Mouse (Mus musculus) heart, embryonic 11.5 days (tissue): ENCODE data around the gene Olfr1321. TPM values are rescaled to one million over a fixed set of nuclear protein-coding genes. Genes with fewer than 3 reads are reported as not detected.

Experiments
- ATAC-seq: fragments of 200-750 bp; cut with Nextera tagmentation; replicated peaks from 2 replicates; pipeline ENCODE4 v1.8.0; 2017; ENCODE audit warnings: moderate library complexity; ENCODE audit not compliant: insufficient number of reproducible peaks, low FRiP score, low TSS enrichment
- H3K27ac ChIP-seq: fragments of 300-500 bp; sonication (generic); 2 replicates; pipeline ENCODE4 v1.5.1; 2014; ENCODE audit warnings: mild to moderate bottlenecking, low read depth, low read length
- H3K27me3 ChIP-seq: fragments of 300-500 bp; sonication (generic); 2 replicates; pipeline ENCODE4 v1.6.1; 2014; ENCODE audit warnings: mild to moderate bottlenecking, low read length, mixed read lengths; ENCODE audit not compliant: control insufficient read depth, insufficient read depth
- H3K36me3 ChIP-seq: fragments of 300-500 bp; sonication (generic); 2 replicates; pipeline ENCODE4 v1.6.1; 2014; ENCODE audit warnings: mild to moderate bottlenecking, low read length, moderate library complexity, mixed read lengths; ENCODE audit not compliant: control insufficient read depth, insufficient read depth
- H3K4me1 ChIP-seq: fragments of 300-500 bp; sonication (generic); 2 replicates; pipeline ENCODE4 v1.6.1; 2014; ENCODE audit warnings: low read length; ENCODE audit not compliant: control insufficient read depth, insufficient read depth
- H3K4me2 ChIP-seq: fragments of 300-500 bp; sonication (generic); 2 replicates; pipeline ENCODE4 v1.6.1; 2014; ENCODE audit warnings: mild to moderate bottlenecking, moderate library complexity
- H3K4me3 ChIP-seq: fragments of 300-500 bp; sonication (generic); 2 replicates; pipeline ENCODE4 v1.5.1; 2014; ENCODE audit warnings: low read depth, low read length
- H3K9ac ChIP-seq: fragments of 300-500 bp; sonication (generic); 2 replicates; pipeline ENCODE4 v1.6.1; 2014; ENCODE audit warnings: mild to moderate bottlenecking, low read depth, low read length, moderate library complexity
- H3K9me3 ChIP-seq: fragments of 300-500 bp; sonication (generic); replicated peaks from 2 replicates; pipeline ENCODE4 v1.6.1; 2016; ENCODE audit warnings: low read length; ENCODE audit not compliant: control insufficient read depth
- WGBS: fragments of 180-500 bp; shearing (Covaris S2); extraction: QIAGEN DNeasy Blood & Tissue Kit; methylation state at CpG from one replicate; pipeline ENCODE4 v1.1.7; 2014; ENCODE audit not compliant: insufficient replicate concordance; 5-methylcytosine and 5-hydroxymethylcytosine counted together
- polyA plus RNA-seq: library from polyadenylated mRNA; unstranded; fragments of >200 nt; fragmentation: Nextera tagmentation; extraction: Ambion mirVana; gene quantifications from 2 replicates; pipeline ENCODE4 v1.2.1, GENCODE M21; 2014

The Olfr1321 gene
- not detected in 2 replicates for polyA plus RNA-seq

- Histone ChIP-seq H3K36me3 (no peaks in the 10 kb centered on the region), H3K4me3 (no peak within 1 kb of the TSS), H3K27ac (no peak within 1 kb of the TSS), H3K4me2 (no peak within 1 kb of the TSS), H3K9ac (no peak within 1 kb of the TSS), H3K9me3 (no peaks in the 10 kb centered on the region), H3K4me1 (no peaks in the 10 kb centered on the region), H3K27me3 (no peaks in the 10 kb centered on the region)
- ATAC-seq: no peak
- 75% methylated on average over 2 of the region's 2 CpGs for whole genome bisulfite sequencing
Observed at GRCm38 (mm10) chrX:49734959-49735358, at the start of gene Olfr1321. TSS of gene Olfr1321 (minus strand) at chrX:49735059.

DNA sequence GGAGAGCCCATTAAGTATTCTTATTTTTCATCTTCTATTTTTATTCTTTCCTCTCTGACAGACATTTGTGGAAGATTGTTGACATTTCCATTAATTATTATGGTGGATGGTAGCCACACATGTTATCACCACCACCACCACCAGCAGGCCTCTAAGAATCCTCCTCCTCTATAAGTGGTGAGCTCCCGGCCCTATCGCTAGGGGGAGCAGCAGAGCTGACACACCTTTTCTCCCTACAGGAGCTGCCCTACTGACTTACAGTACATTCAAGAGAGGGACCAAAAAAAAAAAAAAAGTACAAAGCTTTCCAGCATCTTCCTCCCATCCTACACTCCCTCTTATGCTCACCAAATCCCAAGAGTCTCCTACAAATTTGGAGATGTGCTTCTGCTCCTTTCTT is 36.0 kb upstream of the Olfr1321 start:
- WGBS: 25% methylated on average over 2 of the region's 2 CpGs
- Histone ChIP-seq H3K4me1 (no peaks in the 10 kb centered on the region), H3K27ac (no peak overlapping the region), H3K36me3 (no peaks in the 10 kb centered on the region), H3K9me3 (no peaks in the 10 kb centered on the region), H3K4me3 (no peak overlapping the region), H3K9ac (no peak overlapping the region), H3K27me3 (no peaks in the 10 kb centered on the region), H3K4me2 (no peak overlapping the region)
- no peak for ATAC-seq

- Histone ChIP-seq H3K4me3 (no peak overlapping the region), H3K36me3 (no peaks in the 10 kb centered on the region), H3K4me2 (no peak overlapping the region), H3K27me3 (no peaks in the 10 kb centered on the region), H3K9me3 (no peaks in the 10 kb centered on the region), H3K4me1 (no peaks in the 10 kb centered on the region), H3K27ac (no peak overlapping the region), H3K9ac (no peak overlapping the region)
- WGBS: 54% methylated on average over 5 of the region's 5 CpGs
- ATAC-seq: no peak
Observed at GRCm38 (mm10) chrX:49745192-49745591, 10.3 kb upstream of the Olfr1321 start.

Other genes starting within 250 kb of the Olfr1321 start
- gene Olfr1320, start 62.7 kb downstream of the Olfr1321 start, polyA plus RNA-seq: not detected in 2 replicates
- gene Igsf1, start 62.7 kb upstream of the Olfr1321 start, polyA plus RNA-seq: 3.0 and 3.8 TPM in 2 replicates
- gene Olfr1322, start 156.4 kb upstream of the Olfr1321 start, polyA plus RNA-seq: not detected in 2 replicates